Mouse (Mus musculus) intestine, embryonic 16.5 days (tissue): ENCODE measurements at regions not wholly inside any gene's neighbourhood (a gene's known extent, or its start where the extent isn't known, plus 50 kb on each side); places are given as distances from the start of the nearest gene placed in this dataset.

Experiments
- ATAC-seq: fragments of 200-750 bp; cut with Nextera tagmentation; 2 replicates; pipeline ENCODE4 v1.8.0; 2017; ENCODE audit warnings: moderate TSS enrichment, moderate library complexity
- H3K27ac ChIP-seq: fragments of 300-500 bp; sonication (generic); 2 replicates; pipeline ENCODE4 v1.5.1; 2014; ENCODE audit warnings: mild to moderate bottlenecking, low read length
- H3K27me3 ChIP-seq: fragments of 300-500 bp; sonication (generic); replicated peaks from 2 replicates; pipeline ENCODE4 v1.6.1; 2014; ENCODE audit warnings: low read length, control low read depth, mixed read lengths; ENCODE audit not compliant: control insufficient read depth, insufficient read depth
- H3K36me3 ChIP-seq: fragments of 300-500 bp; sonication (generic); 2 replicates; pipeline ENCODE4 v1.6.1; 2014; ENCODE audit warnings: low read length, control low read depth; ENCODE audit not compliant: control insufficient read depth, insufficient read depth
- H3K4me1 ChIP-seq: fragments of 300-500 bp; sonication (generic); 2 replicates; pipeline ENCODE4 v1.6.1; 2014; ENCODE audit warnings: low read length, control low read depth, mixed read lengths; ENCODE audit not compliant: control insufficient read depth, insufficient read depth
- H3K4me2 ChIP-seq: fragments of 300-500 bp; sonication (generic); 2 replicates; pipeline ENCODE4 v1.6.1; 2014; ENCODE audit warnings: low read depth, low read length, control low read depth
- H3K4me3 ChIP-seq: fragments of 300-500 bp; sonication (generic); 2 replicates; pipeline ENCODE4 v1.5.1; 2014; ENCODE audit warnings: mild to moderate bottlenecking, low read length
- H3K9ac ChIP-seq: fragments of 300-500 bp; sonication (generic); 2 replicates; pipeline ENCODE4 v1.6.1; 2014; ENCODE audit warnings: low read depth, low read length
- H3K9me3 ChIP-seq: fragments of 300-500 bp; sonication (generic); 2 replicates; pipeline ENCODE4 v1.6.1; 2016; ENCODE audit warnings: low read length, control low read depth; ENCODE audit not compliant: control insufficient read depth
- WGBS: fragments of 180-500 bp; shearing (Covaris S2); extraction: QIAGEN DNeasy Blood & Tissue Kit; methylation state at CpG from one replicate; pipeline ENCODE4 v1.1.7; 2014; 5-methylcytosine and 5-hydroxymethylcytosine counted together

GRCm38 (mm10) chr17:16173568-16174105, 342.8 kb upstream of the Rgmb start:
- H3K4me3 ChIP-seq, result no peak overlapping the region
- no peaks in the 10 kb centered on the region for H3K9me3 ChIP-seq
- no peak for ATAC-seq
- H3K27ac ChIP-seq, result no peak overlapping the region
- H3K4me2 ChIP-seq, result no peak overlapping the region
- no peak overlapping the region for H3K9ac ChIP-seq
- no peaks in the 10 kb centered on the region for H3K27me3 ChIP-seq
- no peaks in the 10 kb centered on the region for H3K36me3 ChIP-seq
- WGBS, result 44% methylated on average over 3 of the region's 3 CpGs
- H3K4me1 ChIP-seq, result no peaks in the 10 kb centered on the region

GRCm38 (mm10) chr17:16166731-16167130, 335.9 kb upstream of the Rgmb start:
- Histone ChIP-seq H3K9me3 (no peaks in the 10 kb centered on the region), H3K4me3 (no peak overlapping the region), H3K9ac (no peak overlapping the region), H3K4me1 (no peaks in the 10 kb centered on the region), H3K4me2 (no peak overlapping the region), H3K27me3 (no peaks in the 10 kb centered on the region), H3K36me3 (no peaks in the 10 kb centered on the region), H3K27ac (no peak overlapping the region)
- ATAC-seq, result no peak
- WGBS, result 66% methylated on average over 2 of the region's 2 CpGs

GRCm38 (mm10) chr17:16158119-16158518, 327.3 kb upstream of the Rgmb start:
- Histone ChIP-seq H3K27ac (no peak overlapping the region), H3K27me3 (no peaks in the 10 kb centered on the region), H3K4me2 (no peak overlapping the region), H3K4me3 (no peak overlapping the region), H3K36me3 (no peaks in the 10 kb centered on the region), H3K9me3 (no peaks in the 10 kb centered on the region), H3K4me1 (no peaks in the 10 kb centered on the region), H3K9ac (no peak overlapping the region)
- ATAC-seq, result no peak
- WGBS, result 73% methylated on average over 3 of the region's 3 CpGs

GRCm38 (mm10) chr17:16157711-16158110, 326.9 kb upstream of the Rgmb start:
- ATAC-seq, result no peak
- H3K4me2 ChIP-seq, result no peak overlapping the region
- no peaks in the 10 kb centered on the region for H3K4me1 ChIP-seq
- H3K9ac ChIP-seq, result no peak overlapping the region
- H3K36me3 ChIP-seq, result no peaks in the 10 kb centered on the region
- no peak overlapping the region for H3K4me3 ChIP-seq
- 37% methylated on average over 6 of the region's 6 CpGs for WGBS
- H3K27me3 ChIP-seq, result no peaks in the 10 kb centered on the region
- no peaks in the 10 kb centered on the region for H3K9me3 ChIP-seq
- H3K27ac ChIP-seq, result no peak overlapping the region

- WGBS, result 72% methylated on average over 5 of the region's 5 CpGs
- no peaks in the 10 kb centered on the region for H3K27me3 ChIP-seq
These were observed 326.3 kb upstream of the Rgmb start for GRCm38 (mm10) chr17:16157135-16157534.

GRCm38 (mm10) chr17:16156596-16156995, 325.8 kb upstream of the Rgmb start:
- Histone ChIP-seq H3K9ac (no peak overlapping the region), H3K27me3 (no peaks in the 10 kb centered on the region), H3K4me1 (no peaks in the 10 kb centered on the region), H3K36me3 (no peaks in the 10 kb centered on the region), H3K9me3 (no peaks in the 10 kb centered on the region), H3K27ac (no peak overlapping the region), H3K4me2 (no peak overlapping the region), H3K4me3 (no peak overlapping the region)
- ATAC-seq, result no peak
- WGBS, result 85% methylated on average over 3 of the region's 3 CpGs

More at GRCm38 (mm10) chr17:16157135-16157534, 326.3 kb upstream of the Rgmb start:
- no peak overlapping the region for H3K27ac ChIP-seq
- H3K4me2 ChIP-seq, result no peak overlapping the region
- H3K4me3 ChIP-seq, result no peak overlapping the region
- H3K4me1 ChIP-seq, result no peaks in the 10 kb centered on the region
- no peaks in the 10 kb centered on the region for H3K36me3 ChIP-seq
- ATAC-seq, result no peak
- H3K9ac ChIP-seq, result no peak overlapping the region
- no peaks in the 10 kb centered on the region for H3K9me3 ChIP-seq

- 72% methylated on average over 3 of the region's 3 CpGs for WGBS
- no peak for ATAC-seq
- Histone ChIP-seq H3K4me3 (no peak overlapping the region), H3K27me3 (no peaks in the 10 kb centered on the region), H3K4me2 (no peak overlapping the region), H3K36me3 (no peaks in the 10 kb centered on the region), H3K9ac (no peak overlapping the region), H3K27ac (no peak overlapping the region), H3K4me1 (no peaks in the 10 kb centered on the region), H3K9me3 (no peaks in the 10 kb centered on the region)
These were observed 324.7 kb upstream of the Rgmb start for GRCm38 (mm10) chr17:16155587-16155986.
